Mouse (Mus musculus) frontal cortex, postnatal 14 days (tissue): Measurements from ENCODE around the gene Zfp800.

Experiments
- DNase-seq, 2 experiments: peaks; one replicate each; pipeline ENCODE4 v3.0.0; 2022; ENCODE audit warnings: low spot score in 2 of 2

Zfp800 gene

GRCm38 (mm10) chr6:28214658-28215267 is 183.0 kb downstream of the Zfp800 start:
- no peak for DNase-seq

GRCm38 (mm10) chr6:28203454-28203853 is 194.4 kb downstream of the Zfp800 start:
- no peak for DNase-seq

- DNase-seq: no peak
Measured at GRCm38 (mm10) chr6:28202833-28203232, 195.0 kb downstream of the Zfp800 start.

- no peak for DNase-seq
Measured at GRCm38 (mm10) chr6:28193901-28194300, 203.9 kb downstream of the Zfp800 start.

- no peak for DNase-seq
Measured at GRCm38 (mm10) chr6:28191935-28192334, 205.9 kb downstream of the Zfp800 start.
